Mouse (Mus musculus) liver, embryonic 14.5 days (tissue): Measurements from ENCODE around the gene Dhx38.

Experiments
- CTCF ChIP-seq: IDR thresholded peaks from 2 replicates; pipeline ENCODE4 v1.5.1; 2016; ENCODE audit warnings: antibody characterized with exemption, low read depth, control low read depth
- EP300 ChIP-seq: IDR thresholded peaks from 2 replicates; pipeline ENCODE4 v1.6.1; 2016; ENCODE audit warnings: antibody characterized with exemption, low read depth

GRCm38 (mm10) chr8:109608271-109609152 lies 42.9 kb upstream of the Dhx38 start, which contains the start of gene Dhodh:
- TF ChIP-seq EP300 (0 out of 2 replicates have a peak, but pooled peaks have one; percentile 5), CTCF (peak; percentile 46; the same call in 1 of the 2 replicates)
